Mouse (Mus musculus) embryonic facial prominence, embryonic 14.5 days (tissue): ENCODE data around the gene Itpka. TPM values are rescaled to one million over a fixed set of nuclear protein-coding genes. Genes with fewer than 3 reads are reported as not detected.
A peak's percentile ranks its signal among the peaks of the same experiment; 100 is the strongest.

Experiments used
- ATAC-seq: fragments of 200-750 bp; cut with Nextera tagmentation; 2 replicates; pipeline ENCODE4 v1.8.0; 2017; ENCODE audit warnings: low read depth, moderate number of reproducible peaks, moderate TSS enrichment
- DNase-seq: peaks from one replicate; pipeline ENCODE4 v3.0.0-alpha.2; 2015; ENCODE audit warnings: low spot score
- H3K27ac ChIP-seq: fragments of 300-500 bp; sonication (generic); replicated peaks from 2 replicates; pipeline ENCODE4 v1.5.1; 2014; ENCODE audit warnings: low read depth, mild to moderate bottlenecking, low read length, moderate library complexity
- H3K27me3 ChIP-seq: fragments of 300-500 bp; sonication (generic); replicated peaks from 2 replicates; pipeline ENCODE4 v1.6.1; 2014; ENCODE audit warnings: low read length; ENCODE audit not compliant: control insufficient read depth, insufficient read depth
- H3K36me3 ChIP-seq: fragments of 300-500 bp; sonication (generic); 2 replicates; pipeline ENCODE4 v1.6.1; 2014; ENCODE audit warnings: low read length, mixed read lengths; ENCODE audit not compliant: control insufficient read depth, insufficient read depth
- H3K4me1 ChIP-seq: fragments of 300-500 bp; sonication (generic); 2 replicates; pipeline ENCODE4 v1.6.1; 2014; ENCODE audit warnings: antibody characterized with exemption, low read length; ENCODE audit not compliant: control insufficient read depth, insufficient read depth
- H3K4me2 ChIP-seq: fragments of 300-500 bp; sonication (generic); 2 replicates; pipeline ENCODE4 v1.6.1; 2014; ENCODE audit warnings: low read depth, mild to moderate bottlenecking, low read length, moderate library complexity, mixed read lengths
- H3K4me3 ChIP-seq: fragments of 300-500 bp; sonication (generic); 2 replicates; pipeline ENCODE4 v1.5.1; 2014; ENCODE audit warnings: low read depth, mild to moderate bottlenecking, low read length
- H3K9ac ChIP-seq: fragments of 300-500 bp; sonication (generic); 2 replicates; pipeline ENCODE4 v1.6.1; 2014; ENCODE audit warnings: low read depth, mild to moderate bottlenecking, low read length, moderate library complexity, mixed read lengths
- H3K9me3 ChIP-seq: fragments of 300-500 bp; sonication (generic); 2 replicates; pipeline ENCODE4 v1.6.1; 2016; ENCODE audit warnings: low read length; ENCODE audit not compliant: control insufficient read depth
- WGBS: fragments of 180-500 bp; shearing (Covaris S2); extraction: QIAGEN DNeasy Blood & Tissue Kit; methylation state at CpG from one replicate; pipeline ENCODE4 v1.1.7; 2014; 5-methylcytosine and 5-hydroxymethylcytosine counted together
- polyA plus RNA-seq: library from polyadenylated mRNA; unstranded; fragments of >200 nt; fragmentation: Nextera tagmentation; extraction: Ambion mirVana; gene quantifications from 2 replicates; pipeline ENCODE4 v1.2.1, GENCODE M21; 2014

Itpka gene
- polyA plus RNA-seq, 1 experiment from 2014 or later = 1.2 TPM

DNA sequence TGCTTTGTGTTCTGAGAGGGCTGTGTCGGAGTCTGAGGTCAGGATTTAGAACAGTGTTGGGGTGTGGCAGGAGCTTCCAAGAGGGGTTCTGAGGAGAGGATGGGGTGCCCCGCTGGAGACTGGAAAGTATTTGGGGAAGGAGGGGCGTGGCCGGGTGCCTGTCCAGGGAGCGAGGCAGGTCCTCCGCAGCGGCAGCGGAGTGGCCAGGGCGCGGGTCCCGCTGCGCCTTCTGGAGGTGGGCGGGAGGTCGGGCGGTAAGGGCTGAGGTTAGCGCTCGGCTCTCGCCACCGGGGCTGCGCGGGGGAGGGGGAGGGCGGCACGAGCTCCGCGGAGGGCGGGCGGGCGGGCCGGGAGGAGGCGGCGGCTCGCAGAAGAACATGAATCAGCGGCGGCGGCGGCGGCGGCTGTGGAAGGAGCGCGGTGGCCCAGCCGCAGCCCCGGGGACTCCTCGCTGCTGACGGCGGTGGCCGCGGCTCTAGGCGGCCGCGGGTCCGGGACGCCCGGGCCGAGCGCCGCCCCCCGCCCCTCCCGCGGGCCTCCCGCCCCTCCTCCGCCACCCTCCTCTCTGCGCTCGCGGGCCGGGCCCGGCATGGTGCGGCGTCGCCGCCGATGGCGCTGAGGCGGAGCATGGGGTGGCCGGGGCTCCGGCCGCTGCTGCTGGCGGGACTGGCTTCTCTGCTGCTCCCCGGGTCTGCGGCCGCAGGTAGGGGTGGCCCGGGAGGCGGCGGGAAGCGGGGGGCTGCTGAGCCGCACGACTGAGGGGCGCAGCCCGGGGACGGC is 57.2 kb downstream of the Itpka start:
- Histone ChIP-seq H3K4me1 (peaks cover 24% of the 10 kb centered on the region), H3K27ac (peak overlapping the region; percentile 28; the same call in 1 of the 2 replicates), H3K4me3 (peak overlapping the region; percentile 87), H3K27me3 (peaks cover 10% of the 10 kb centered on the region; the same call in 1 of the 2 replicates), H3K9me3 (no peaks in the 10 kb centered on the region), H3K4me2 (peak overlapping the region; percentile 95), H3K9ac (peak overlapping the region; percentile 90), H3K36me3 (peaks cover 11% of the 10 kb centered on the region)
- WGBS = 0% methylated on average over 6 of the region's 89 CpGs
- DNase-seq (no peak), ATAC-seq (peak; percentile 70)

DNA sequence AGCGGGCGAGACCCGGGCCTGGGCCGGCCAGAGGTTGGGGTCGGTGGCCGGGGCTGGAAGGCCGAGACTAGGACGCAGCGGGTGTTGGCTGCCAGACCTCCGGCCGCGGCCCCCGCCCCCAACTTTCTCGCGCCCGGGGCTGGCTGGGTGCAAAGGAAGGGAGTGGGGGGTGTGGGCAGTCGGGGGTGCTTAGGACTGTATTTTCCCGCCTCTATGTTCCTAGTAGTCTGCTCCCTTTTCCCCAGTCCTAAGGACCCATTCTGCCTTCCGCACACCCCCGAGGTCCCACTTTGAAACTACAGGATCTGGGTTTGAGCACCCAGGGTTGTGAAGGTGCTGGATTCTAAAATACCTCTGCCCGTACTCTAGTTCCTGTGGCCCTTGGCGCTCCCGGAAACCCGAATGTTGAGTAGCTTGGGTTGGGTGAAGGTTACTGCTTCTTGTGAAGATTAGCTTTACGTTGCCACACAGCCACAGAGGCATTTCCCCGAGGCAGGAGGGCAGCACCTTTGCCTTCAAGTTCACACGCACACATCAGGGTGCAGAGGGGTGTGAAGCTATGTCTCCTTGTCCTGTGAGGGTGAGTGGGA is 57.9 kb downstream of the Itpka start:
- Histone ChIP-seq H3K4me2 (peak overlapping the region; percentile 95), H3K4me1 (peaks cover 24% of the 10 kb centered on the region), H3K4me3 (peak overlapping the region; percentile 87), H3K9ac (peak overlapping the region; percentile 90), H3K27me3 (peaks cover 10% of the 10 kb centered on the region; the same call in 1 of the 2 replicates), H3K27ac (peak overlapping the region; percentile 28; the same call in 1 of the 2 replicates), H3K36me3 (peaks cover 17% of the 10 kb centered on the region), H3K9me3 (no peaks in the 10 kb centered on the region)
- WGBS = under 1% methylated on average over 9 of the region's 27 CpGs
- DNase-seq (no peak), ATAC-seq (peak; percentile 16; the same call in 1 of the 2 replicates)

Other genes starting within 250 kb of the Itpka start
- gene Exd1, start 194.7 kb upstream of the Itpka start, polyA plus RNA-seq = 0.22 and 0.29 TPM in 2 replicates
- gene Chp1, start 194.6 kb upstream of the Itpka start, polyA plus RNA-seq = 68.5 and 69.6 TPM in 2 replicates
- gene Nusap1, start 124.0 kb upstream of the Itpka start, polyA plus RNA-seq = 47.5 and 56.6 TPM in 2 replicates
- gene Oip5, start 123.9 kb upstream of the Itpka start, polyA plus RNA-seq = 15.3 and 17.9 TPM in 2 replicates
- gene Ndufaf1, start 79.5 kb upstream of the Itpka start, polyA plus RNA-seq = 39.4 and 40.4 TPM in 2 replicates
- 23.2 and 26.2 TPM in 2 replicates for gene Rtf1, start 67.3 kb upstream of the Itpka start, polyA plus RNA-seq
- gene Ltk, start 18.1 kb downstream of the Itpka start, polyA plus RNA-seq = 0.14 and 0.29 TPM in 2 replicates
- 18.3 and 22.3 TPM in 2 replicates for gene Rpap1, start 45.2 kb downstream of the Itpka start, polyA plus RNA-seq
- gene Tyro3, start 55.4 kb downstream of the Itpka start, polyA plus RNA-seq = 20.2 and 23.6 TPM in 2 replicates
- 33.4 and 33.9 TPM in 2 replicates for gene Mga, start 154.9 kb downstream of the Itpka start, polyA plus RNA-seq
- 4.0 and 4.7 TPM in 2 replicates for gene Mapkbp1, start 230.4 kb downstream of the Itpka start, polyA plus RNA-seq